Mouse (Mus musculus): ENCODE measurements at regions not wholly inside any gene's neighbourhood (a gene's known extent, or its start where the extent isn't known, plus 50 kb on each side); places are given as distances from the start of the nearest gene placed in this dataset.
A peak's percentile ranks its signal among the peaks of the same experiment; 100 is the strongest.

- intact Hi-C loops (cut with DNase I): no loop called here
- DNase-seq (ENCODE audit: extremely low spot score in 1 of 2, low spot score in 2 of 2): no peak
Measured at GRCm38 (mm10) chr2:10966891-10967290, 205.0 kb upstream of the Prkcq start.

- intact Hi-C loops (cut with DNase I): no loop called here
- DNase-seq (ENCODE audit: extremely low spot score in 1 of 2, low spot score in 2 of 2): no peak
Measured at GRCm38 (mm10) chr2:10969111-10969689, 202.7 kb upstream of the Prkcq start.

- intact Hi-C loops (cut with DNase I): no loop called here
- no peak for DNase-seq (ENCODE audit: extremely low spot score in 1 of 2, low spot score in 2 of 2)
Measured at GRCm38 (mm10) chr2:10972051-10972450, 199.9 kb upstream of the Prkcq start.

GRCm38 (mm10) chr2:10978772-10979171 is 193.1 kb upstream of the Prkcq start:
- no peak for DNase-seq (ENCODE audit: extremely low spot score in 1 of 2, low spot score in 2 of 2)
- intact Hi-C loops (cut with DNase I): no loop called here

- intact Hi-C loops (cut with DNase I): no loop called here
- DNase-seq (ENCODE audit: extremely low spot score in 1 of 2, low spot score in 2 of 2): peak in 1 of 2 experiments; percentile 36
Measured at GRCm38 (mm10) chr2:10986101-10986500, 185.8 kb upstream of the Prkcq start.

GRCm38 (mm10) chr2:10990043-10990728 is 181.7 kb upstream of the Prkcq start:
- DNase-seq (ENCODE audit: extremely low spot score in 1 of 2, low spot score in 2 of 2): no peak
- intact Hi-C loops (cut with DNase I): no loop called here

- no peak for DNase-seq (ENCODE audit: extremely low spot score in 1 of 2, low spot score in 2 of 2)
- intact Hi-C loops (cut with DNase I): no loop called here
Measured at GRCm38 (mm10) chr2:10998798-10999197, 173.1 kb upstream of the Prkcq start.

GRCm38 (mm10) chr2:10999217-10999618 is 172.7 kb upstream of the Prkcq start:
- intact Hi-C loops (cut with DNase I): no loop called here
- no peak for DNase-seq (ENCODE audit: extremely low spot score in 1 of 2, low spot score in 2 of 2)

GRCm38 (mm10) chr2:11005806-11006205 is 166.1 kb upstream of the Prkcq start:
- DNase-seq (ENCODE audit: extremely low spot score in 1 of 2, low spot score in 2 of 2): no peak
- intact Hi-C loops (cut with DNase I): no loop called here

GRCm38 (mm10) chr2:11011041-11011962 is 160.6 kb upstream of the Prkcq start:
- no peak for DNase-seq (ENCODE audit: extremely low spot score in 1 of 2, low spot score in 2 of 2)
- intact Hi-C loops (cut with DNase I): no loop called here

GRCm38 (mm10) chr2:11012312-11012860 is 159.5 kb upstream of the Prkcq start:
- intact Hi-C loops (cut with DNase I): no loop called here
- DNase-seq (ENCODE audit: extremely low spot score in 1 of 2, low spot score in 2 of 2): no peak

- intact Hi-C loops (cut with DNase I): no loop called here
- DNase-seq (ENCODE audit: extremely low spot score in 1 of 2, low spot score in 2 of 2): no peak
Measured at GRCm38 (mm10) chr2:11013154-11013553, 158.8 kb upstream of the Prkcq start.

GRCm38 (mm10) chr2:11016446-11016845 is 155.5 kb upstream of the Prkcq start:
- intact Hi-C loops (cut with DNase I): no loop called here

GRCm38 (mm10) chr2:11032891-11033290 is 139.0 kb upstream of the Prkcq start:
- intact Hi-C loops (cut with DNase I): no loop called here
- no peak for DNase-seq (ENCODE audit: extremely low spot score in 1 of 2, low spot score in 2 of 2)

More at GRCm38 (mm10) chr2:11016446-11016845, 155.5 kb upstream of the Prkcq start:
- no peak for DNase-seq (ENCODE audit: extremely low spot score in 1 of 2, low spot score in 2 of 2)

- no peak for DNase-seq (ENCODE audit: extremely low spot score in 1 of 2, low spot score in 2 of 2)
- intact Hi-C loops (cut with DNase I): no loop called here
Measured at GRCm38 (mm10) chr2:11034178-11034577, 137.7 kb upstream of the Prkcq start.

GRCm38 (mm10) chr2:11037343-11037742 is 134.6 kb upstream of the Prkcq start:
- no peak for DNase-seq (ENCODE audit: extremely low spot score in 1 of 2, low spot score in 2 of 2)
- intact Hi-C loops (cut with DNase I): no loop called here

- no peak for DNase-seq (ENCODE audit: extremely low spot score in 1 of 2, low spot score in 2 of 2)
- intact Hi-C loops (cut with DNase I): no loop called here
Measured at GRCm38 (mm10) chr2:11038440-11038839, 133.5 kb upstream of the Prkcq start.

- DNase-seq (ENCODE audit: extremely low spot score in 1 of 2, low spot score in 2 of 2): no peak
- intact Hi-C loops (cut with DNase I): no loop called here
Measured at GRCm38 (mm10) chr2:11040005-11040404, 131.9 kb upstream of the Prkcq start.

GRCm38 (mm10) chr2:11044727-11045274 is 127.1 kb upstream of the Prkcq start:
- intact Hi-C loops (cut with DNase I): no loop called here

More at GRCm38 (mm10) chr2:11044727-11045274, 127.1 kb upstream of the Prkcq start:
- no peak for DNase-seq (ENCODE audit: extremely low spot score in 1 of 2, low spot score in 2 of 2)
